Mouse (Mus musculus) MEL (cell line): Measurements from ENCODE around the gene Acap1. TPM values are rescaled to one million over a fixed set of nuclear protein-coding genes. Genes with fewer than 3 reads are reported as not detected.
A peak's percentile ranks its signal among the peaks of the same experiment; 100 is the strongest.

Source experiments
- DNase-seq: peaks from one replicate; pipeline ENCODE4 v3.0.0; 2011; ENCODE audit warnings: low read depth, low spot score
- H3K27ac ChIP-seq: 2 replicates; pipeline ENCODE4 v1.5.1; 2012; ENCODE audit warnings: low read depth, mild to moderate bottlenecking, control low read depth, low read length, moderate library complexity; ENCODE audit not compliant: control insufficient read depth
- H3K27me3 ChIP-seq, 2 experiments: fragments of 150-350 bp in 1 of 2; sonication (generic) in 1 of 2; 2 replicates each; pipeline ENCODE4 v1.6.1; 2012; ENCODE audit warnings: low read length in 2 of 2, mild to moderate bottlenecking in 2 of 2, improper control_type of control experiment in 1 of 2, moderate library complexity in 1 of 2; ENCODE audit not compliant: insufficient read depth in 2 of 2, control insufficient read depth in 1 of 2
- H3K36me3 ChIP-seq, 2 experiments: 2 replicates each; pipeline ENCODE4 v1.6.1; 2012 to 2014; ENCODE audit warnings: low read length in 2 of 2, improper control_type of control experiment in 1 of 2, inconsistent platforms in 1 of 2, mild to moderate bottlenecking in 1 of 2; ENCODE audit not compliant: insufficient read depth in 2 of 2, control insufficient read depth in 1 of 2
- H3K4me1 ChIP-seq, 2 experiments: fragments of 150-350 bp in 1 of 2; sonication (generic) in 1 of 2; 2 replicates each; pipeline ENCODE4 v1.6.1; 2012; ENCODE audit warnings: low read length in 2 of 2, improper control_type of control experiment in 1 of 2, mild to moderate bottlenecking in 1 of 2; ENCODE audit not compliant: insufficient read depth in 2 of 2, control insufficient read depth in 1 of 2
- H3K4me3 ChIP-seq, 2 experiments: fragments of 150-350 bp in 1 of 2; sonication (generic) in 1 of 2; 2 replicates each; pipeline ENCODE4 v1.5.1; 2012; ENCODE audit warnings: low read depth in 2 of 2, low read length in 2 of 2, mild to moderate bottlenecking in 2 of 2, moderate library complexity in 2 of 2, control low read depth in 1 of 2, improper control_type of control experiment in 1 of 2; ENCODE audit not compliant: control insufficient read depth in 1 of 2, insufficient read depth in 1 of 2
- H3K79me2 ChIP-seq: 2 replicates; pipeline ENCODE4 v1.6.1; 2012; ENCODE audit warnings: mild to moderate bottlenecking, low read length, moderate library complexity; ENCODE audit not compliant: control insufficient read depth, poor library complexity, insufficient read depth
- H3K9ac ChIP-seq: 2 replicates; pipeline ENCODE4 v1.6.1; 2012; ENCODE audit warnings: low read depth, mild to moderate bottlenecking, control low read depth, low read length, moderate library complexity; ENCODE audit not compliant: control insufficient read depth, poor library complexity, severe bottlenecking
- H3K9me3 ChIP-seq: fragments of 150-350 bp; sonication (generic); replicated peaks from 2 replicates; pipeline ENCODE4 v1.6.1; 2012; ENCODE audit warnings: mild to moderate bottlenecking, low read length, improper control_type of control experiment, moderate library complexity; ENCODE audit not compliant: insufficient read depth
- BHLHE40 ChIP-seq: IDR thresholded peaks from 2 replicates; pipeline ENCODE4 v1.6.1; 2012; ENCODE audit warnings: low read depth, mild to moderate bottlenecking, inconsistent platforms, low read length, improper control_type of control experiment, borderline replicate concordance
- CHD2 ChIP-seq: IDR thresholded peaks from 2 replicates; pipeline ENCODE4 v1.6.1; 2011; ENCODE audit warnings: low read length, improper control_type of control experiment
- ELF1 ChIP-seq: IDR thresholded peaks from 2 replicates; pipeline ENCODE4 v1.6.1; 2014; ENCODE audit warnings: low read depth, mild to moderate bottlenecking, inconsistent platforms, low read length, improper control_type of control experiment, moderate library complexity
- EP300 ChIP-seq, 2 experiments: IDR thresholded peaks; 2 replicates each; pipeline ENCODE4 v1.6.1; 2011; ENCODE audit warnings: improper control_type of control experiment in 2 of 2, low read length in 2 of 2, low read depth in 1 of 2, mild to moderate bottlenecking in 1 of 2
- ETS1 ChIP-seq: IDR thresholded peaks from 2 replicates; pipeline ENCODE4 v1.6.1; 2012; ENCODE audit warnings: low read depth, mild to moderate bottlenecking, inconsistent platforms, low read length, improper control_type of control experiment, moderate library complexity
- GATA1 ChIP-seq: IDR thresholded peaks from 2 replicates; pipeline ENCODE4 v1.6.1; 2011; ENCODE audit warnings: low read depth, low read length, improper control_type of control experiment
- HCFC1 ChIP-seq: IDR thresholded peaks from 2 replicates; pipeline ENCODE4 v1.6.1; 2012; ENCODE audit warnings: low read depth, mild to moderate bottlenecking, inconsistent platforms, low read length, improper control_type of control experiment, moderate library complexity
- JUND ChIP-seq: IDR thresholded peaks from 2 replicates; pipeline ENCODE4 v1.6.1; 2011; ENCODE audit warnings: low read depth, mild to moderate bottlenecking, improper control_type of control experiment, low read length
- MAX ChIP-seq: IDR thresholded peaks from 2 replicates; pipeline ENCODE4 v1.6.1; 2011; ENCODE audit warnings: low read length, improper control_type of control experiment
- MAZ ChIP-seq: IDR thresholded peaks from 2 replicates; pipeline ENCODE4 v1.6.1; 2012; ENCODE audit warnings: low read depth, mild to moderate bottlenecking, inconsistent platforms, low read length, improper control_type of control experiment
- MXI1 ChIP-seq: IDR thresholded peaks from 2 replicates; pipeline ENCODE4 v1.6.1; 2011; ENCODE audit warnings: mild to moderate bottlenecking, low read depth, low read length, improper control_type of control experiment
- MYB ChIP-seq: IDR thresholded peaks from 2 replicates; pipeline ENCODE4 v1.6.1; 2011; ENCODE audit warnings: mild to moderate bottlenecking, low read depth, low read length, improper control_type of control experiment
- MYC ChIP-seq: IDR thresholded peaks from 2 replicates; pipeline ENCODE4 v1.6.1; 2011; ENCODE audit warnings: low read depth, mild to moderate bottlenecking, low read length, improper control_type of control experiment, moderate library complexity
- NELFE ChIP-seq: IDR thresholded peaks from 2 replicates; pipeline ENCODE4 v1.6.1; 2011; ENCODE audit warnings: low read depth, low read length, improper control_type of control experiment
- POLR2A ChIP-seq, 2 experiments: IDR thresholded peaks; 2 replicates each; pipeline ENCODE4 v1.6.1; 2011 to 2012; ENCODE audit warnings: low read length in 2 of 2, mild to moderate bottlenecking in 2 of 2, control low read depth in 1 of 2, improper control_type of control experiment in 1 of 2, low read depth in 1 of 2, moderate library complexity in 1 of 2; ENCODE audit not compliant: control insufficient read depth in 1 of 2, insufficient read depth in 1 of 2, poor library complexity in 1 of 2
- RAD21 ChIP-seq: IDR thresholded peaks from 2 replicates; pipeline ENCODE4 v1.6.1; 2011; ENCODE audit warnings: mild to moderate bottlenecking, low read depth, low read length, improper control_type of control experiment
- RCOR1 ChIP-seq: IDR thresholded peaks from 2 replicates; pipeline ENCODE4 v1.6.1; 2012; ENCODE audit warnings: low read depth, mild to moderate bottlenecking, inconsistent platforms, low read length, improper control_type of control experiment
- SIN3A ChIP-seq: IDR thresholded peaks from 2 replicates; pipeline ENCODE4 v1.6.1; 2012; ENCODE audit warnings: low read length, improper control_type of control experiment, inconsistent platforms
- SMC3 ChIP-seq: IDR thresholded peaks from 2 replicates; pipeline ENCODE4 v1.6.1; 2011; ENCODE audit warnings: low read depth, low read length, improper control_type of control experiment
- TAL1 ChIP-seq: IDR thresholded peaks from 2 replicates; pipeline ENCODE4 v1.6.1; 2012; ENCODE audit warnings: mild to moderate bottlenecking, inconsistent platforms, low read length, moderate library complexity, mixed read lengths
- TBP ChIP-seq: IDR thresholded peaks from 2 replicates; pipeline ENCODE4 v1.8.0; 2011; ENCODE audit warnings: low read depth, low read length, improper control_type of control experiment
- TCF12 ChIP-seq: IDR thresholded peaks from 2 replicates; pipeline ENCODE4 v1.6.1; 2014; ENCODE audit warnings: low read depth, mild to moderate bottlenecking, inconsistent platforms, low read length, improper control_type of control experiment, moderate library complexity
- UBTF ChIP-seq: IDR thresholded peaks from 2 replicates; pipeline ENCODE4 v1.6.1; 2012; ENCODE audit warnings: low read depth, mild to moderate bottlenecking, inconsistent platforms, low read length, improper control_type of control experiment, moderate library complexity, borderline replicate concordance; ENCODE audit not compliant: insufficient read depth
- ZNF384 ChIP-seq: IDR thresholded peaks from 2 replicates; pipeline ENCODE4 v1.6.1; 2012; ENCODE audit warnings: low read depth, mild to moderate bottlenecking, inconsistent platforms, low read length, improper control_type of control experiment
- polyA plus RNA-seq, 2 experiments: library from polyadenylated mRNA; stranded (reverse) in 1 of 2; unstranded in 1 of 2; fragments of >175 nt in 1 of 2; fragments of >200 nt in 1 of 2; gene quantifications; 2 replicates each; pipeline versions ENCODE4 v1.2.1 to v1.2.4; 2012; ENCODE audit warnings: low replicate concordance in 2 of 2, low read depth in 1 of 2; ENCODE audit not compliant: insufficient read length in 2 of 2, insufficient read depth in 1 of 2, missing spikeins in 1 of 2
- total RNA-seq: library from RNA; depleted of rRNA; stranded (reverse); fragments of 300-350 nt; gene quantifications from 2 replicates; pipeline ENCODE4 v1.2.3, GENCODE M21; 2012

Gene Acap1
- total and polyA plus RNA-seq, 3 experiments, result 20.7 to 42.2 TPM; not detected in 1

- DNase-seq, result peak; percentile 96
- no peaks in the 10 kb centered on the region for H3K27me3 ChIP-seq
- H3K36me3 ChIP-seq, result peaks cover 0 to 22% of the 10 kb centered on the region in 2 experiments; a peak in 2 of 4 replicates
- H3K4me3 ChIP-seq, result no peak overlapping the region
- H3K79me2 ChIP-seq, result no peaks in the 10 kb centered on the region
- H3K9me3 ChIP-seq, result no peaks in the 10 kb centered on the region
- peaks cover 12 to 41% of the 10 kb centered on the region in 2 experiments for H3K4me1 ChIP-seq
- H3K9ac ChIP-seq, result no peak overlapping the region
- H3K27ac ChIP-seq, result peak overlapping the region; percentile 25
- no peak for TF ChIP-seq ELF1
- TF ChIP-seq SMC3, result no peak
- TF ChIP-seq UBTF, result no peak
- TF ChIP-seq TCF12, result peak; percentile 80
- no peak for TF ChIP-seq TBP
- TF ChIP-seq MYB, result peak; percentile 50; the same call in 1 of the 2 replicates
- peak; percentile 69; the same call in 1 of the 2 replicates for TF ChIP-seq MAZ
- 0 out of 2 replicates have a peak, but pooled peaks have one; percentile 38 for TF ChIP-seq NELFE
- no peak for TF ChIP-seq POLR2A (IDR thresholded peaks at IDR 0.05; ENCODE audit: control insufficient read depth in 1 of 2, insufficient read depth in 1 of 2, low read depth in 1 of 2, low read length in 2 of 2, poor library complexity in 1 of 2)
- TF ChIP-seq EP300 (IDR thresholded peaks at IDR 0.05; ENCODE audit: low read depth in 1 of 2, low read length in 2 of 2), result peak; percentile 75 to 91; a peak in 3 of 4 replicates
- TF ChIP-seq RAD21, result no peak; the same call in 1 of the 2 replicates
- peak; percentile 69 for TF ChIP-seq TAL1
- no peak for TF ChIP-seq CHD2
- peak; percentile 32; the same call in 1 of the 2 replicates for TF ChIP-seq BHLHE40
- TF ChIP-seq MAX, result no peak; the same call in 1 of the 2 replicates
- peak; percentile 58; the same call in 1 of the 2 replicates for TF ChIP-seq ETS1
- peak; percentile 81 for TF ChIP-seq RCOR1
- TF ChIP-seq JUND, result peak; percentile 44; the same call in 1 of the 2 replicates
- TF ChIP-seq ZNF384, result no peak
- peak; percentile 46 for TF ChIP-seq SIN3A
- TF ChIP-seq HCFC1, result peak; percentile 31; the same call in 1 of the 2 replicates
- TF ChIP-seq MYC, result 0 out of 2 replicates have a peak, but pooled peaks have one; percentile 46
- TF ChIP-seq GATA1, result peak; percentile 76
- TF ChIP-seq MXI1, result peak; percentile 54; the same call in 1 of the 2 replicates
Measured at GRCm38 (mm10) chr11:69883527-69884151, 11.7 kb downstream of the Acap1 start.
